Mouse (Mus musculus) kidney, adult 2 months (tissue): ENCODE measurements at regions not wholly inside any gene's neighbourhood (a gene's known extent, or its start where the extent isn't known, plus 50 kb on each side); places are given as distances from the start of the nearest gene placed in this dataset.

Source experiments
- CTCF ChIP-seq: fragments of 200-500 bp; conservative IDR thresholded peaks from 2 replicates; pipeline ENCODE4 v1.5.1; 2011; ENCODE audit warnings: low read depth, mild to moderate bottlenecking, control low read depth, low read length, moderate library complexity, mixed read lengths; ENCODE audit not compliant: insufficient read depth, insufficient read length
- POLR2A ChIP-seq: fragments of 200-500 bp; IDR thresholded peaks from one replicate; pipeline ENCODE4 v1.6.1; 2011; ENCODE audit warnings: low read depth, low read length, control low read depth

- TF ChIP-seq POLR2A (no peak), CTCF (no peak)
Measured at GRCm38 (mm10) chr2:106580663-106581062, 112.4 kb upstream of the Mpped2 start.
